Mouse (Mus musculus) heart, adult 2 months (tissue): ENCODE data around the gene Arl4a. TPM values are rescaled to one million over a fixed set of nuclear protein-coding genes. Genes with fewer than 3 reads are reported as not detected.

Experiments used
- DNase-seq, 2 experiments: peaks; one replicate each; pipeline ENCODE4 v3.0.0; 2021
- H3K27ac ChIP-seq: fragments of 200-600 bp; 2 replicates; pipeline ENCODE4 v1.8.1; 2022
- H3K27me3 ChIP-seq: fragments of 200-500 bp; 2 replicates; pipeline ENCODE4 v1.6.1; 2012; ENCODE audit warnings: mild to moderate bottlenecking, low read length, inconsistent platforms, mixed read lengths; ENCODE audit not compliant: control insufficient read depth, insufficient read depth
- H3K36me3 ChIP-seq: fragments of 200-500 bp; 2 replicates; pipeline ENCODE4 v1.6.1; 2012; ENCODE audit warnings: low read length, inconsistent platforms; ENCODE audit not compliant: control insufficient read depth, insufficient read depth
- H3K4me1 ChIP-seq: fragments of 200-500 bp; 2 replicates; pipeline ENCODE4 v1.6.1; 2011; ENCODE audit warnings: low read length; ENCODE audit not compliant: control insufficient read depth, insufficient read depth
- H3K4me3 ChIP-seq: fragments of 200-600 bp; 2 replicates; pipeline ENCODE4 v1.8.1; 2022
- H3K79me2 ChIP-seq: fragments of 200-500 bp; replicated peaks from 2 replicates; pipeline ENCODE4 v1.6.1; 2012; ENCODE audit warnings: mild to moderate bottlenecking, inconsistent platforms, low read length, moderate library complexity, mixed read lengths; ENCODE audit not compliant: control insufficient read depth, insufficient read depth
- H3K9ac ChIP-seq: fragments of 200-500 bp; 2 replicates; pipeline ENCODE4 v1.6.1; 2012; ENCODE audit warnings: low read depth, mild to moderate bottlenecking, control low read depth, inconsistent platforms, low read length, mixed read lengths
- CTCF ChIP-seq: fragments of 200-600 bp; IDR thresholded peaks from 2 replicates; pipeline ENCODE4 v1.8.1; 2022; ENCODE audit warnings: antibody characterized with exemption, mild to moderate bottlenecking, moderate library complexity
- EP300 ChIP-seq: fragments of 200-500 bp; IDR thresholded peaks from 2 replicates; pipeline ENCODE4 v1.6.1; 2011; ENCODE audit warnings: low read depth, low read length, control low read depth; ENCODE audit not compliant: insufficient read depth
- POLR2A ChIP-seq: fragments of 200-500 bp; IDR thresholded peaks from 2 replicates; pipeline ENCODE4 v1.6.1; 2011; ENCODE audit warnings: mild to moderate bottlenecking, low read depth, low read length, control low read depth; ENCODE audit not compliant: insufficient read depth
- WGBS: fragments of 180-500 bp; shearing (Covaris S2); methylation state at CpG from one replicate; pipeline ENCODE4 v1.1.7; 2018; 5-methylcytosine and 5-hydroxymethylcytosine counted together
- intact Hi-C: fragments of 180-260 bp; cut with DNase I; formaldehyde crosslinking; loops from one replicate; pipeline ENCODE4 v1.15.1; 2025
- polyA plus RNA-seq: library from polyadenylated mRNA; depleted of rRNA; stranded (reverse); fragments of >200 nt; gene quantifications from 2 replicates; pipeline ENCODE4 v1.2.3, GENCODE M21; 2012; rRNA removed
- total RNA-seq, 2 experiments: library from RNA; stranded (reverse); gene quantifications; 2 replicates each; pipeline ENCODE4 v1.2.3; 2021

Gene Arl4a
- total and polyA plus RNA-seq, 3 experiments = 8.6 to 25.9 (median 23.8) TPM

DNA sequence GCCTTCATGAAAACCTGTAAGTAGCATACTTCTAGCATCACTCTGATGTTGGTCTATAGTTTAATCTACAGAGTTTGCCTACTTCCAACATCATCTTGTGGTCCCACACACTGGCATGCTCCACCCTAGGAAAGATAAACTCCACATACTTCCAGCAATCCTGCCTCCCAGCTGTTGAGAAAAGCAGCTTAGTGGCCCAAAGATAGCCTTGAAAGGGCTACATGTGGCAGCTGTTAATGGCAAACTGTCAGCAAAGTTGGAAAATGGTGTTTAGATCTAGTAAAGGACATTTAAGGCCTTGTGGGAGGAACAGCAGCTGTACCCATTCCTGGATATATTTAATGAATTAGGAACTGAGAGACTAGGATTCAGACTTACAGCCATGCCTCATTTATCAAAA is 68.3 kb downstream of the Arl4a start:
- no peak for TF ChIP-seq EP300
- no peak for TF ChIP-seq POLR2A
- TF ChIP-seq CTCF = no peak
- H3K9ac ChIP-seq = no peak overlapping the region
- no peaks in the 10 kb centered on the region; the same call in 1 of the 2 replicates for H3K27me3 ChIP-seq
- no peaks in the 10 kb centered on the region for H3K4me1 ChIP-seq
- H3K36me3 ChIP-seq = no peaks in the 10 kb centered on the region
- H3K27ac ChIP-seq = no peak overlapping the region
- no peak for DNase-seq
- no peaks in the 10 kb centered on the region for H3K79me2 ChIP-seq
- intact Hi-C loops = no loop called here
- no peak overlapping the region for H3K4me3 ChIP-seq

- TF ChIP-seq CTCF (no peak), POLR2A (no peak), EP300 (no peak)
- no peaks in the 10 kb centered on the region for H3K36me3 ChIP-seq
- H3K27ac ChIP-seq = no peak overlapping the region
- no peaks in the 10 kb centered on the region for H3K4me1 ChIP-seq
- no peaks in the 10 kb centered on the region for H3K79me2 ChIP-seq
- DNase-seq = no peak
- intact Hi-C loops = no loop called here
- no peaks in the 10 kb centered on the region for H3K27me3 ChIP-seq
- no peak overlapping the region for H3K9ac ChIP-seq
- WGBS = 82% methylated on average over 3 of the region's 3 CpGs
- H3K4me3 ChIP-seq = no peak overlapping the region
These were observed 69.7 kb downstream of the Arl4a start for GRCm38 (mm10) chr12:39968109-39968508.

DNA sequence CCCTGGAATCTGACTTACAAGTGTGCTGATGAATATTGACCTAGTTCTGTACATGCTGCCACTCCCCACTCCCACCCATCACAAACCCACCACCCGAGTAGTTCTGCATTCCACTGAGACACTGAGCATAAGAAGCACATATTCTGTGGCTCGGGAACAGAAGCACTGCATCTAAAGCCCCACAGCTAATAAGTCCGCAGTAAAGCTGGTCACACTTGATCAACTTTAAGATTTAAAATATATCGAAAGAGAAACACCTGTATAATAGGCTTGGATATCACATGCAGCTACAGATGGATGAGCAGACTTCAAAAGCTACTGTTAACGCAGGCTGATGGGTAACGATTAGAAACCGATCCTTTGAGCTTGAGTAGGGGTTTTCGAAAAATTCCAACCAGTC is 78.7 kb downstream of the Arl4a start:
- Histone ChIP-seq H3K4me3 (no peak overlapping the region), H3K9ac (no peak overlapping the region), H3K36me3 (no peaks in the 10 kb centered on the region), H3K79me2 (no peaks in the 10 kb centered on the region), H3K4me1 (no peaks in the 10 kb centered on the region), H3K27ac (no peak overlapping the region), H3K27me3 (no peaks in the 10 kb centered on the region)
- intact Hi-C loops = no loop called here
- WGBS = 87% methylated on average over 8 of the region's 8 CpGs
- TF ChIP-seq CTCF = no peak
- TF ChIP-seq EP300 = no peak
- TF ChIP-seq POLR2A = no peak
- no peak for DNase-seq

- no peaks in the 10 kb centered on the region for H3K79me2 ChIP-seq
- DNase-seq = no peak
- H3K4me3 ChIP-seq = no peak overlapping the region
- no peaks in the 10 kb centered on the region; the same call in 1 of the 2 replicates for H3K4me1 ChIP-seq
- H3K27ac ChIP-seq = no peak overlapping the region
- H3K9ac ChIP-seq = no peak overlapping the region
- TF ChIP-seq POLR2A = no peak
- TF ChIP-seq CTCF = no peak
- no peak for TF ChIP-seq EP300
- H3K27me3 ChIP-seq = no peaks in the 10 kb centered on the region
- 66% methylated on average over 8 of the region's 8 CpGs for WGBS
- intact Hi-C loops = no loop called here
- H3K36me3 ChIP-seq = no peaks in the 10 kb centered on the region
These were observed 79.7 kb downstream of the Arl4a start for GRCm38 (mm10) chr12:39957931-39958671.

- intact Hi-C loops = no loop called here
- DNase-seq = peak; percentile 35 to 55
- TF ChIP-seq POLR2A (no peak), CTCF (no peak), EP300 (no peak)
- peak overlapping the region; percentile 15; the same call in 1 of the 2 replicates for H3K4me3 ChIP-seq
- H3K27ac ChIP-seq = no peak overlapping the region
- no peaks in the 10 kb centered on the region for H3K27me3 ChIP-seq
- 22% methylated on average over 15 of the region's 15 CpGs for WGBS
- H3K9ac ChIP-seq = no peak overlapping the region
- no peaks in the 10 kb centered on the region; the same call in 1 of the 2 replicates for H3K4me1 ChIP-seq
- no peaks in the 10 kb centered on the region for H3K79me2 ChIP-seq
- H3K36me3 ChIP-seq = no peaks in the 10 kb centered on the region
These were observed 81.4 kb downstream of the Arl4a start for GRCm38 (mm10) chr12:39956396-39956795.

Other genes starting within 250 kb of the Arl4a start
- 1 to 10 TPM in 1 of 2 experiments, under 1 TPM in 1; 0.84 to 1.1 TPM for gene Scin, start 96.2 kb upstream of the Arl4a start, total RNA-seq
- 2.0 and 2.1 TPM in 2 replicates for gene Scin, start 96.2 kb upstream of the Arl4a start, polyA plus RNA-seq
- 10 to 100 TPM; 43.2 to 45.4 TPM for gene Lsmem1, start 161.5 kb upstream of the Arl4a start, total RNA-seq
- 22.2 and 39.4 TPM in 2 replicates for gene Lsmem1, start 161.5 kb upstream of the Arl4a start, polyA plus RNA-seq
- 10 to 100 TPM; 85.1 to 87.6 TPM for gene Ifrd1, start 210.5 kb upstream of the Arl4a start, total RNA-seq
- gene Ifrd1, start 210.5 kb upstream of the Arl4a start, polyA plus RNA-seq = 14.1 and 34.8 TPM in 2 replicates